Mouse (Mus musculus) ES-E14 (cell line): ENCODE measurements around the gene Errfi1. TPM values are rescaled to one million over a fixed set of nuclear protein-coding genes. Genes with fewer than 3 reads are reported as not detected.

Experiments used
- DNase-seq: peaks from one replicate; pipeline ENCODE4 v3.0.0-alpha.2; 2013; ENCODE audit warnings: low read depth, low spot score
- H3K27ac ChIP-seq: 2 replicates; pipeline ENCODE4 v1.5.1; 2012; ENCODE audit warnings: low read depth, mild to moderate bottlenecking, low read length, moderate library complexity, mixed read lengths; ENCODE audit not compliant: poor library complexity, insufficient read depth, severe bottlenecking
- H3K36me3 ChIP-seq: 2 replicates; pipeline ENCODE4 v1.6.1; 2012; ENCODE audit warnings: mild to moderate bottlenecking, low read length, moderate library complexity, mixed read lengths; ENCODE audit not compliant: control insufficient read depth, poor library complexity, insufficient read depth, severe bottlenecking
- H3K4me1 ChIP-seq, 2 experiments: fragments of 150-350 bp in 1 of 2; sonication (generic) in 1 of 2; 2 replicates each; pipeline ENCODE4 v1.6.1; 2012; ENCODE audit warnings: low read length in 2 of 2, mild to moderate bottlenecking in 1 of 2, mixed read lengths in 1 of 2; ENCODE audit not compliant: control insufficient read depth in 2 of 2, insufficient read depth in 2 of 2, poor library complexity in 1 of 2
- H3K4me3 ChIP-seq, 2 experiments: fragments of 150-350 bp in 1 of 2; sonication (generic) in 1 of 2; 2 replicates each; pipeline ENCODE4 v1.5.1; 2012; ENCODE audit warnings: low read length in 2 of 2, low read depth in 1 of 2, mild to moderate bottlenecking in 1 of 2, mixed read lengths in 1 of 2; ENCODE audit not compliant: insufficient read depth in 1 of 2, poor library complexity in 1 of 2, severe bottlenecking in 1 of 2
- H3K9ac ChIP-seq: 2 replicates; pipeline ENCODE4 v1.6.1; 2012; ENCODE audit warnings: low read depth, mild to moderate bottlenecking, low read length, mixed read lengths; ENCODE audit not compliant: poor library complexity, insufficient read depth, severe bottlenecking
- H3K9me3 ChIP-seq: fragments of 150-350 bp; sonication (generic); 2 replicates; pipeline ENCODE4 v1.6.1; 2012; ENCODE audit warnings: low read depth, mild to moderate bottlenecking, low read length; ENCODE audit not compliant: control insufficient read depth, insufficient read depth
- CHD2 ChIP-seq: IDR thresholded peaks from 2 replicates; pipeline ENCODE4 v1.6.1; 2014; ENCODE audit warnings: mild to moderate bottlenecking, low read depth, low read length, inconsistent platforms
- HCFC1 ChIP-seq: IDR thresholded peaks from 2 replicates; pipeline ENCODE4 v1.6.1; 2012; ENCODE audit warnings: low read length, inconsistent platforms, borderline replicate concordance; ENCODE audit not compliant: insufficient read depth
- MAFK ChIP-seq: IDR thresholded peaks from 2 replicates; pipeline ENCODE4 v1.6.1; 2014; ENCODE audit warnings: mild to moderate bottlenecking, low read depth, low read length, inconsistent platforms; ENCODE audit not compliant: insufficient read depth
- ZC3H11A ChIP-seq: IDR thresholded peaks from 2 replicates; pipeline ENCODE4 v1.6.1; 2012; ENCODE audit warnings: low read depth, mild to moderate bottlenecking, inconsistent platforms, low read length, borderline replicate concordance
- ZNF384 ChIP-seq: IDR thresholded peaks from 2 replicates; pipeline ENCODE4 v1.6.1; 2012; ENCODE audit warnings: low read depth, low read length, inconsistent platforms
- in situ Hi-C, 2 experiments: fragments of 600-800 bp; cut with MboI; formaldehyde crosslinking; loops; one replicate each; pipeline ENCODE4 v1.15.1; 2025; ENCODE audit warnings: low sequenced_read_pairs in 2 of 2, inconsistent platforms in 1 of 2; ENCODE audit not compliant: unreplicated experiment in 2 of 2
- total RNA-seq: library from RNA; depleted of rRNA; stranded (reverse); fragments of 300-350 nt; gene quantifications from 2 replicates; pipeline ENCODE4 v1.2.3, GENCODE M21; 2012

Errfi1 gene
- total RNA-seq, 1 experiment, result 38.0 TPM

GRCm38 (mm10) chr4:150875393-150875792 is 21.7 kb downstream of the Errfi1 start:
- Histone ChIP-seq H3K4me1 (peaks cover 5 to 23% of the 10 kb centered on the region in 2 experiments; a peak in 3 of 4 replicates), H3K27ac (no peak overlapping the region), H3K4me3 (no peak overlapping the region), H3K9me3 (no peaks in the 10 kb centered on the region), H3K36me3 (no peaks in the 10 kb centered on the region), H3K9ac (no peak overlapping the region)
- TF ChIP-seq ZNF384 (peak; percentile 72), CHD2 (no peak)
- no peak for DNase-seq
- in situ Hi-C loops, result loop anchor here in 1 of 2 experiments (25.0 kb wide), 1 partner anchor 213 kb away; the partner anchor contains the start of gene Slc45a1

GRCm38 (mm10) chr4:150879631-150880030 is 25.9 kb downstream of the Errfi1 start:
- no peak for DNase-seq
- in situ Hi-C loops, result loop anchor here in 1 of 2 experiments (25.0 kb wide), 1 partner anchor 217 kb away; the partner anchor contains the start of gene Slc45a1

GRCm38 (mm10) chr4:150880364-150880763 is 26.6 kb downstream of the Errfi1 start:
- peak; percentile 75 for DNase-seq
- no peaks in the 10 kb centered on the region for H3K9me3 ChIP-seq
- H3K4me1 ChIP-seq, result peaks cover 0 to 7% of the 10 kb centered on the region in 2 experiments; a peak in 2 of 4 replicates
- TF ChIP-seq ZC3H11A, result no peak
- in situ Hi-C loops, result loop anchor here in 1 of 2 experiments (25.0 kb wide), 1 partner anchor 218 kb away; the partner anchor contains the start of gene Slc45a1
- H3K36me3 ChIP-seq, result no peaks in the 10 kb centered on the region
- H3K4me3 ChIP-seq, result peak overlapping the region in 1 of 2 experiments; percentile 27; a peak in 1 of 4 replicates
- H3K9ac ChIP-seq, result no peak overlapping the region
- H3K27ac ChIP-seq, result peak overlapping the region; percentile 71; the same call in 1 of the 2 replicates

More at GRCm38 (mm10) chr4:150879631-150880030, 25.9 kb downstream of the Errfi1 start:
- Histone ChIP-seq H3K4me1 (peaks cover 0 to 7% of the 10 kb centered on the region in 2 experiments; a peak in 2 of 4 replicates), H3K9ac (peak overlapping the region; percentile 43; the same call in 1 of the 2 replicates), H3K4me3 (peak overlapping the region; percentile 27 to 58; a peak in 3 of 4 replicates), H3K9me3 (no peaks in the 10 kb centered on the region), H3K36me3 (no peaks in the 10 kb centered on the region), H3K27ac (peak overlapping the region; percentile 71; the same call in 1 of the 2 replicates)
- no peak for TF ChIP-seq ZNF384
- TF ChIP-seq MAFK, result no peak
- TF ChIP-seq HCFC1, result no peak
- TF ChIP-seq CHD2, result no peak
- no peak for TF ChIP-seq ZC3H11A

GRCm38 (mm10) chr4:150882632-150883031 is 28.9 kb downstream of the Errfi1 start:
- H3K9me3 ChIP-seq, result no peaks in the 10 kb centered on the region
- H3K4me1 ChIP-seq, result no peaks in the 10 kb centered on the region; a peak in 1 of 4 replicates
- no peak overlapping the region for H3K4me3 ChIP-seq
- in situ Hi-C loops, result loop anchor here in 1 of 2 experiments (25.0 kb wide), 1 partner anchor 220 kb away; the partner anchor contains the start of gene Slc45a1
- no peak for TF ChIP-seq ZNF384
- TF ChIP-seq CHD2, result no peak
- no peak for TF ChIP-seq HCFC1
- no peak for TF ChIP-seq MAFK
- no peak for TF ChIP-seq ZC3H11A
- no peak for DNase-seq
- H3K9ac ChIP-seq, result no peak overlapping the region
- no peaks in the 10 kb centered on the region for H3K36me3 ChIP-seq
- H3K27ac ChIP-seq, result no peak overlapping the region
